Mouse (Mus musculus) megakaryocyte, embryonic 14.5 days (primary cell): ENCODE results near the gene Gnao1. TPM values are rescaled to one million over a fixed set of nuclear protein-coding genes. Genes with fewer than 3 reads are reported as not detected.

ENCODE experiments used
- H3K27me3 ChIP-seq: replicated peaks from 2 replicates; pipeline ENCODE3; 2012; ENCODE audit warnings: inconsistent platforms
- H3K36me3 ChIP-seq: replicated peaks from 2 replicates; pipeline ENCODE3; 2012; ENCODE audit warnings: low read length, inconsistent platforms, mixed read lengths
- H3K4me1 ChIP-seq: 2 replicates; pipeline ENCODE4 v1.6.1; 2012; ENCODE audit warnings: inconsistent platforms
- H3K4me3 ChIP-seq: replicated peaks from 2 replicates; pipeline ENCODE3; 2012; ENCODE audit warnings: moderate library complexity, mild to moderate bottlenecking, inconsistent platforms
- H3K9me3 ChIP-seq: 2 replicates; pipeline ENCODE4 v1.6.1; 2012; ENCODE audit warnings: inconsistent platforms
- FLI1 ChIP-seq: IDR thresholded peaks from 2 replicates; pipeline ENCODE4 v1.6.1; 2012; ENCODE audit warnings: low read length, inconsistent platforms, mixed read lengths
- GATA1 ChIP-seq: IDR thresholded peaks from 3 replicates; pipeline ENCODE4 v1.6.1; 2012; ENCODE audit warnings: mixed read lengths, low read length, inconsistent platforms, borderline replicate concordance
- polyA plus RNA-seq: library from polyadenylated mRNA; stranded (reverse); fragments of >175 nt; gene quantifications from 2 replicates; pipeline ENCODE4 v1.2.3, GENCODE M21; 2012; ENCODE audit warnings: low replicate concordance; ENCODE audit not compliant: insufficient read depth

Gnao1 gene
- polyA plus RNA-seq, 1 experiment: not detected

GRCm38 (mm10) chr8:93886181-93886580 lies 76.4 kb downstream of the Gnao1 start:
- TF ChIP-seq GATA1 (no peak), FLI1 (no peak)
- Histone ChIP-seq H3K36me3 (no peaks in the 10 kb centered on the region), H3K9me3 (no peaks in the 10 kb centered on the region), H3K4me3 (no peak overlapping the region), H3K4me1 (no peaks in the 10 kb centered on the region), H3K27me3 (no peaks in the 10 kb centered on the region)

GRCm38 (mm10) chr8:93888150-93888676 lies 78.4 kb downstream of the Gnao1 start:
- H3K27me3 ChIP-seq: no peaks in the 10 kb centered on the region
- TF ChIP-seq GATA1 (no peak), FLI1 (no peak)
- H3K36me3 ChIP-seq: no peaks in the 10 kb centered on the region
- no peaks in the 10 kb centered on the region for H3K9me3 ChIP-seq
- H3K4me3 ChIP-seq: no peak overlapping the region
- no peaks in the 10 kb centered on the region for H3K4me1 ChIP-seq

GRCm38 (mm10) chr8:93888702-93889480 lies 79.1 kb downstream of the Gnao1 start:
- H3K4me1 ChIP-seq: no peaks in the 10 kb centered on the region
- no peaks in the 10 kb centered on the region for H3K9me3 ChIP-seq
- H3K4me3 ChIP-seq: no peak overlapping the region
- H3K36me3 ChIP-seq: no peaks in the 10 kb centered on the region
- no peak for TF ChIP-seq GATA1
- no peak for TF ChIP-seq FLI1
- H3K27me3 ChIP-seq: no peaks in the 10 kb centered on the region

- Histone ChIP-seq H3K9me3 (peaks cover 6% of the 10 kb centered on the region), H3K4me3 (no peak overlapping the region), H3K27me3 (peaks cover 2% of the 10 kb centered on the region), H3K4me1 (no peaks in the 10 kb centered on the region), H3K36me3 (no peaks in the 10 kb centered on the region)
- TF ChIP-seq GATA1: no peak
- no peak for TF ChIP-seq FLI1
Measured at GRCm38 (mm10) chr8:93893556-93893955, 83.8 kb downstream of the Gnao1 start.

- Histone ChIP-seq H3K36me3 (no peaks in the 10 kb centered on the region), H3K27me3 (peaks cover 4% of the 10 kb centered on the region), H3K4me1 (no peaks in the 10 kb centered on the region), H3K9me3 (peaks cover 6% of the 10 kb centered on the region), H3K4me3 (no peak overlapping the region)
- TF ChIP-seq FLI1 (no peak), GATA1 (no peak)
Measured at GRCm38 (mm10) chr8:93896841-93897551, 87.2 kb downstream of the Gnao1 start.

GRCm38 (mm10) chr8:93898570-93898969 lies 88.8 kb downstream of the Gnao1 start:
- TF ChIP-seq FLI1: no peak
- no peak for TF ChIP-seq GATA1
- no peak overlapping the region for H3K4me3 ChIP-seq

GRCm38 (mm10) chr8:93902040-93902439 lies 92.3 kb downstream of the Gnao1 start:
- TF ChIP-seq GATA1 (no peak), FLI1 (no peak)
- Histone ChIP-seq H3K4me1 (no peaks in the 10 kb centered on the region), H3K9me3 (no peaks in the 10 kb centered on the region), H3K36me3 (no peaks in the 10 kb centered on the region), H3K4me3 (no peak overlapping the region), H3K27me3 (peaks cover 6% of the 10 kb centered on the region)

More at GRCm38 (mm10) chr8:93898570-93898969, 88.8 kb downstream of the Gnao1 start:
- Histone ChIP-seq H3K4me1 (no peaks in the 10 kb centered on the region), H3K36me3 (no peaks in the 10 kb centered on the region), H3K9me3 (peaks cover 6% of the 10 kb centered on the region), H3K27me3 (peaks cover 4% of the 10 kb centered on the region)

- H3K4me1 ChIP-seq: peaks cover 8% of the 10 kb centered on the region
- H3K9me3 ChIP-seq: no peaks in the 10 kb centered on the region
- no peaks in the 10 kb centered on the region for H3K36me3 ChIP-seq
- H3K27me3 ChIP-seq: peaks cover 9% of the 10 kb centered on the region
- no peak overlapping the region for H3K4me3 ChIP-seq
- no peak for TF ChIP-seq FLI1
- TF ChIP-seq GATA1: no peak
Measured at GRCm38 (mm10) chr8:93906961-93907360, 97.2 kb downstream of the Gnao1 start.

- Histone ChIP-seq H3K36me3 (no peaks in the 10 kb centered on the region), H3K27me3 (peaks cover 15% of the 10 kb centered on the region), H3K9me3 (no peaks in the 10 kb centered on the region), H3K4me3 (no peak overlapping the region), H3K4me1 (peaks cover 8% of the 10 kb centered on the region)
- TF ChIP-seq FLI1 (no peak), GATA1 (no peak)
Measured at GRCm38 (mm10) chr8:93907987-93908441, 98.2 kb downstream of the Gnao1 start.

- no peaks in the 10 kb centered on the region for H3K36me3 ChIP-seq
- TF ChIP-seq FLI1: no peak
- TF ChIP-seq GATA1: no peak
- H3K27me3 ChIP-seq: peaks cover 15% of the 10 kb centered on the region
- H3K4me1 ChIP-seq: peaks cover 8% of the 10 kb centered on the region
- H3K9me3 ChIP-seq: no peaks in the 10 kb centered on the region
- no peak overlapping the region for H3K4me3 ChIP-seq
Measured at GRCm38 (mm10) chr8:93908546-93908945, 98.8 kb downstream of the Gnao1 start.
